Mouse (Mus musculus): ENCODE measurements at regions not wholly inside any gene's neighbourhood (a gene's known extent, or its start where the extent isn't known, plus 50 kb on each side); places are given as distances from the start of the nearest gene placed in this dataset.

- TF ChIP-seq CTCF (IDR thresholded peaks at IDR 0.05; ENCODE audit: control insufficient read depth, insufficient read depth, insufficient replicate concordance, low read depth, low read length) (no peak), POLR2A (IDR thresholded peaks at IDR 0.05; ENCODE audit: control insufficient read depth, low read depth, low read length) (no peak)
Measured at GRCm38 (mm10) chr1:77589423-77589822, 74.5 kb upstream of the Epha4 start.
